Mouse (Mus musculus) heart, adult 9 months (tissue): ENCODE data around the gene Med12l.

Source experiments
- DNase-seq, 2 experiments: peaks; one replicate each; pipeline ENCODE4 v3.0.0; 2022; ENCODE audit warnings: low spot score in 2 of 2

The Med12l gene

GRCm38 (mm10) chr3:59005271-59005995, at the start of gene Med12l:
TSS of gene Med12l (plus strand) at chr3:59005825.
- peak; percentile 30 to 36 for DNase-seq

- no peak for DNase-seq
Observed at GRCm38 (mm10) chr3:58961166-58961565, 44.5 kb upstream of the Med12l start.

GRCm38 (mm10) chr3:58977413-58977812, 28.2 kb upstream of the Med12l start:
- no peak for DNase-seq

GRCm38 (mm10) chr3:58977906-58978622, 27.6 kb upstream of the Med12l start:
- DNase-seq: no peak

- DNase-seq: no peak
Observed at GRCm38 (mm10) chr3:58980579-58980978, 25.0 kb upstream of the Med12l start.

GRCm38 (mm10) chr3:58982896-58983837, 22.5 kb upstream of the Med12l start:
- peak; percentile 6 to 56 for DNase-seq

- DNase-seq: no peak
Observed at GRCm38 (mm10) chr3:58983838-58984598, 21.6 kb upstream of the Med12l start.

GRCm38 (mm10) chr3:58985816-58986215, 19.8 kb upstream of the Med12l start:
- no peak for DNase-seq

- DNase-seq: no peak
Observed at GRCm38 (mm10) chr3:58989374-58989773, 16.3 kb upstream of the Med12l start.

GRCm38 (mm10) chr3:58990556-58990955, 15.1 kb upstream of the Med12l start:
- no peak for DNase-seq

- DNase-seq: no peak
Observed at GRCm38 (mm10) chr3:58992122-58992521, 13.5 kb upstream of the Med12l start.

GRCm38 (mm10) chr3:58993619-58994018, 12.0 kb upstream of the Med12l start:
- DNase-seq: no peak

- no peak for DNase-seq
Observed at GRCm38 (mm10) chr3:59003756-59004155, 1.9 kb upstream of the Med12l start.

- peak; percentile 34 for DNase-seq
Observed at GRCm38 (mm10) chr3:59005996-59006730, 538 bp downstream of the Med12l start.

- DNase-seq: peak in 1 of 2 experiments; percentile 36
Observed at GRCm38 (mm10) chr3:59006731-59007441, 1.3 kb downstream of the Med12l start.

- DNase-seq: no peak
Observed at GRCm38 (mm10) chr3:59010276-59010675, 4.7 kb downstream of the Med12l start.

GRCm38 (mm10) chr3:59015698-59016412, 10.2 kb downstream of the Med12l start:
- DNase-seq: no peak

GRCm38 (mm10) chr3:59016501-59016900, 10.9 kb downstream of the Med12l start:
- DNase-seq: no peak

- no peak for DNase-seq
Observed at GRCm38 (mm10) chr3:59021236-59021635, 15.6 kb downstream of the Med12l start.
